Mouse (Mus musculus) kidney, embryonic 16.5 days (tissue): ENCODE results near the gene Pdzd7. TPM values are rescaled to one million over a fixed set of nuclear protein-coding genes. Genes with fewer than 3 reads are reported as not detected.
"Not testable (repeated sequence)": the region's sequence is repeated elsewhere in the genome, so short reads cannot be mapped to it uniquely, and the experiment has no call there.

ENCODE experiments used
- ATAC-seq: fragments of 200-750 bp; cut with Nextera tagmentation; 2 replicates; pipeline ENCODE4 v1.8.0; 2017; ENCODE audit warnings: moderate TSS enrichment; ENCODE audit not compliant: low FRiP score, low TSS enrichment
- H3K27ac ChIP-seq: fragments of 300-500 bp; sonication (generic); 2 replicates; pipeline ENCODE4 v1.5.1; 2014; ENCODE audit warnings: low read length
- H3K27me3 ChIP-seq: fragments of 300-500 bp; sonication (generic); 2 replicates; pipeline ENCODE4 v1.6.1; 2014; ENCODE audit warnings: low read length, control low read depth, mixed read lengths; ENCODE audit not compliant: insufficient read depth
- H3K36me3 ChIP-seq: fragments of 300-500 bp; sonication (generic); 2 replicates; pipeline ENCODE4 v1.6.1; 2014; ENCODE audit warnings: low read length, control low read depth, mixed read lengths; ENCODE audit not compliant: insufficient read depth
- H3K4me1 ChIP-seq: fragments of 300-500 bp; sonication (generic); 2 replicates; pipeline ENCODE4 v1.6.1; 2014; ENCODE audit warnings: low read length, control low read depth, mixed read lengths; ENCODE audit not compliant: insufficient read depth
- H3K4me2 ChIP-seq: fragments of 300-500 bp; sonication (generic); replicated peaks from 2 replicates; pipeline ENCODE4 v1.6.1; 2014; ENCODE audit warnings: low read depth, low read length
- H3K4me3 ChIP-seq: fragments of 300-500 bp; sonication (generic); 2 replicates; pipeline ENCODE4 v1.5.1; 2014; ENCODE audit warnings: mild to moderate bottlenecking, low read length
- H3K9ac ChIP-seq: fragments of 300-500 bp; sonication (generic); replicated peaks from 2 replicates; pipeline ENCODE4 v1.6.1; 2014; ENCODE audit warnings: low read length
- H3K9me3 ChIP-seq: fragments of 300-500 bp; sonication (generic); 2 replicates; pipeline ENCODE4 v1.6.1; 2016; ENCODE audit warnings: low read length, control low read depth
- WGBS: fragments of 180-500 bp; shearing (Covaris S2); extraction: QIAGEN DNeasy Blood & Tissue Kit; methylation state at CpG from one replicate; pipeline ENCODE4 v1.1.7; 2014; 5-methylcytosine and 5-hydroxymethylcytosine counted together
- polyA plus RNA-seq: library from polyadenylated mRNA; unstranded; fragments of >200 nt; fragmentation: Nextera tagmentation; extraction: Ambion mirVana; gene quantifications from 2 replicates; pipeline ENCODE4 v1.2.1, GENCODE M21; 2015

Pdzd7 gene
- polyA plus RNA-seq, 1 experiment from 2014 or later = 0.89 TPM

GRCm38 (mm10) chr19:45047935-45048643 lies 2.6 kb upstream of the Pdzd7 start:
- Histone ChIP-seq H3K9ac (peak overlapping the region; percentile 66), H3K4me1 (peaks cover 37% of the 10 kb centered on the region), H3K27ac (peak overlapping the region; percentile 91), H3K36me3 (peaks cover 10% of the 10 kb centered on the region), H3K4me2 (peak overlapping the region; percentile 78), H3K27me3 (peaks cover 15% of the 10 kb centered on the region; the same call in 1 of the 2 replicates), H3K9me3 (no peaks in the 10 kb centered on the region), H3K4me3 (peak overlapping the region; percentile 54)
- ATAC-seq = peak; percentile 50
- WGBS = 33% methylated on average over 11 of the region's 11 CpGs

DNA sequence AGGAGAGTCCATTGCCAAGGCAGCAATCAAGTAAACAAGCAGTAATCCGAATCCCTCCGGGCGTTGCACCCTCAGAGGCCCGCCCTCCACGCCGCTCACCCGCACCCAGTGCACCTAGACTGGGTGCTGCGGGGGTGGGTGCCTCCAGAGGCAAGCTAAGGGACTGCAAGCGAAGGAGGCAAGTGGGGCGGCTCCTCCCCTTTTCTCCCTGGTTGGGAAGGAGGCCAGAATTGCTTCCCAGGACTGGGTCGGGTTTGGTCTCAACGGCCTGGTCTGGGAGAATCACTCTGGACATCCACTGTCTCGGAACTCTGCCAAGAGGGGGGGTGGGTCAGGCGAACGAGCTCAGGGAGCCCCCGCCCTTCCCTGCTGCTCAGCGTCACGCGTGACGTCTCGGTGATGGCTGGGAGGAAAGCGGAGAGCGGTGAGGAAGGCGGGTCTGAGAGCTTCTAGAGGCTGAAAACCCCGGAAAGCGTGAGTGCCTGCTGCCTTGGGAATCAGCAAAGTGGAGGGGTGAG lies 2.0 kb upstream of the Pdzd7 start, which contains the start of gene Sfxn3:
Gene Sfxn3 (plus strand): TSS at position 87 of the 518 bp plus-strand sequence.
- H3K27ac ChIP-seq = peak within 1 kb of the TSS; percentile 91
- H3K27me3 ChIP-seq = peaks cover 15% of the 10 kb centered on the region; the same call in 1 of the 2 replicates
- no peaks in the 10 kb centered on the region for H3K9me3 ChIP-seq
- peak within 1 kb of the TSS; percentile 78 for H3K4me2 ChIP-seq
- H3K4me3 ChIP-seq = peak within 1 kb of the TSS; percentile 54
- H3K9ac ChIP-seq = peak within 1 kb of the TSS; percentile 66
- peaks cover 7% of the 10 kb centered on the region for H3K36me3 ChIP-seq
- under 1% methylated on average over 26 of the region's 26 CpGs for WGBS
- H3K4me1 ChIP-seq = peaks cover 32% of the 10 kb centered on the region
- peak; percentile 72 for ATAC-seq

DNA sequence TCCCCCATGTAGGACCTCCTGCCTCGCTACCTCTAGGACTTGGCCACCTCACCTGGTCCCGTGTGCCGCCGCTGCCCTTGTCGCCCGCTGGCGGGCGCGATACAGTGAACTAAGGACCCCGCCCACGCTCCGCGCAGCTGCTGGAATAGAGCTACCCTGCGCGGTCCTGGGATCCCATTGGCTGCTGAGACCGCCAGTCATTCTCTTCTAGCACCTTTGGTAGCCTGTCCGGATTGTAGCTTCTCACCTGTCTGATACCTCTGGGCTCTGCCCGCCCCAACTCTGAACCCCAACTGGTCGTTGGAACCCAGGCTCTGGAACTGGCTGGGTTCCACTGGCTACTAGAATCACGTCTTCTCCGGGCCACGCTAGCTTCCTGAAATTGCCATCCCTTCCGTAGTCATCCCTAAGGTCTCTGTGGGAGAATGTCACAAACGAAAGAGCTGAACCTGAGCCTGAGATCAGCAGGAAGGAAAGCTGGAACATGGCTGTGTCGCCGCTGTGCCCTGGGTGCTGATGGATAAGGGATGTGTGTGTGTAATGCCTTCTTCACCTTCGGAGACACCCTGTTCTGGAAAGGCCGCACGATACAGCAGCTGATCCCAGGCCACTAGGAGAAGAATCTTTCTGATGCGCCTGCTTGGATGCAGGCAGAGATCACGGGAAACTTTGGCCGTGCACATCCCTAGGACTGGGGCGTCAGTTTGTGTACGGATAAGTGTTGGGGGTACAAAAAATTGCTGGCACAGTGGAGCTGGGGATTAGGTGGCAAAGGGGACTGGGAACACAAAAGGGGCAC lies 1.2 kb upstream of the Pdzd7 start:
- Histone ChIP-seq H3K4me2 (peak overlapping the region; percentile 78), H3K4me3 (peak overlapping the region; percentile 54), H3K9ac (peak overlapping the region; percentile 66), H3K36me3 (peaks cover 6% of the 10 kb centered on the region; the same call in 1 of the 2 replicates), H3K27ac (peak overlapping the region; percentile 91), H3K27me3 (peaks cover 15% of the 10 kb centered on the region; the same call in 1 of the 2 replicates), H3K9me3 (no peaks in the 10 kb centered on the region), H3K4me1 (peaks cover 32% of the 10 kb centered on the region)
- WGBS = 1% methylated on average over 34 of the region's 34 CpGs
- peak; percentile 58 for ATAC-seq

- Histone ChIP-seq H3K27me3 (peaks cover 23% of the 10 kb centered on the region), H3K9me3 (no peaks in the 10 kb centered on the region), H3K9ac (no peak overlapping the region), H3K4me3 (no peak overlapping the region), H3K4me2 (no peak overlapping the region), H3K27ac (no peak overlapping the region), H3K36me3 (no peaks in the 10 kb centered on the region; the same call in 1 of the 2 replicates), H3K4me1 (peaks cover 32% of the 10 kb centered on the region)
- WGBS = 18% methylated on average over 15 of the region's 15 CpGs
- ATAC-seq = peak; percentile 31; the same call in 1 of the 2 replicates
These were observed 281 bp downstream of the Pdzd7 start for GRCm38 (mm10) chr19:45045236-45045635.

GRCm38 (mm10) chr19:45044389-45044927 lies 1.1 kb downstream of the Pdzd7 start:
- Histone ChIP-seq H3K9me3 (no peaks in the 10 kb centered on the region), H3K36me3 (no peaks in the 10 kb centered on the region), H3K27ac (no peak overlapping the region), H3K4me1 (peaks cover 32% of the 10 kb centered on the region), H3K4me2 (no peak overlapping the region), H3K9ac (no peak overlapping the region), H3K4me3 (no peak overlapping the region), H3K27me3 (peaks cover 27% of the 10 kb centered on the region)
- 46% methylated on average over 11 of the region's 11 CpGs for WGBS
- no peak for ATAC-seq

DNA sequence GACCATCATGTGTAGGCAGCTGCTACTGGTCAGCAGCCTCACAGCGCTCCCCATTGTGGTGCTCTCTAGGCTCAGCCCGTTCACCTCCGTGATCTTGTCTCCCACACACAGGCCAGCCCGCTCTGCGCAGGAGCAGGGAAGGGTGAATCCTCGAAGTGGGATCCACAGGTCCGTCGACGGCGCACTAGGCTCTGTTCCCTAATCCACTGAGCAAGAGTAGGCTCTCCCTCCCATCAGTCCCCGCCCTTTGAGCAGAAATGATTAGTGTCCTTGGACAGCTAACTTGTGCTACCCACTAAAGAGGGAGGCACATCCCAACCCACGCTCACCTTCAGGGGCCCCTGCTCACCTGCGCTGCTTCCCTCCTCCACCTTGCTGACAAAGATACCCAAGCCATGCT lies 5.3 kb downstream of the Pdzd7 start:
- Histone ChIP-seq H3K4me3 (no peak overlapping the region), H3K27me3 (peaks cover 24% of the 10 kb centered on the region), H3K36me3 (no peaks in the 10 kb centered on the region), H3K4me2 (no peak overlapping the region), H3K9me3 (no peaks in the 10 kb centered on the region), H3K4me1 (peaks cover 5% of the 10 kb centered on the region; the same call in 1 of the 2 replicates), H3K9ac (no peak overlapping the region), H3K27ac (no peak overlapping the region)
- 0 out of 2 replicates have a peak, but pooled peaks have one; percentile 27 for ATAC-seq
- WGBS = 44% methylated on average over 13 of the region's 13 CpGs

- not testable (repeated sequence) for H3K36me3 ChIP-seq, H3K4me2 ChIP-seq, H3K27ac ChIP-seq, ATAC-seq, H3K4me1 ChIP-seq, H3K4me3 ChIP-seq, H3K9me3 ChIP-seq, H3K9ac ChIP-seq
- H3K27me3 ChIP-seq = peaks cover 15% of the 10 kb centered on the region; the same call in 1 of the 2 replicates
- 89% methylated on average over 7 of the region's 7 CpGs for WGBS
These were observed 7.3 kb downstream of the Pdzd7 start for GRCm38 (mm10) chr19:45038198-45038597.

GRCm38 (mm10) chr19:45036867-45037266 lies 8.7 kb downstream of the Pdzd7 start:
- ATAC-seq = no peak
- 23% methylated on average over 16 of the region's 16 CpGs for WGBS

DNA sequence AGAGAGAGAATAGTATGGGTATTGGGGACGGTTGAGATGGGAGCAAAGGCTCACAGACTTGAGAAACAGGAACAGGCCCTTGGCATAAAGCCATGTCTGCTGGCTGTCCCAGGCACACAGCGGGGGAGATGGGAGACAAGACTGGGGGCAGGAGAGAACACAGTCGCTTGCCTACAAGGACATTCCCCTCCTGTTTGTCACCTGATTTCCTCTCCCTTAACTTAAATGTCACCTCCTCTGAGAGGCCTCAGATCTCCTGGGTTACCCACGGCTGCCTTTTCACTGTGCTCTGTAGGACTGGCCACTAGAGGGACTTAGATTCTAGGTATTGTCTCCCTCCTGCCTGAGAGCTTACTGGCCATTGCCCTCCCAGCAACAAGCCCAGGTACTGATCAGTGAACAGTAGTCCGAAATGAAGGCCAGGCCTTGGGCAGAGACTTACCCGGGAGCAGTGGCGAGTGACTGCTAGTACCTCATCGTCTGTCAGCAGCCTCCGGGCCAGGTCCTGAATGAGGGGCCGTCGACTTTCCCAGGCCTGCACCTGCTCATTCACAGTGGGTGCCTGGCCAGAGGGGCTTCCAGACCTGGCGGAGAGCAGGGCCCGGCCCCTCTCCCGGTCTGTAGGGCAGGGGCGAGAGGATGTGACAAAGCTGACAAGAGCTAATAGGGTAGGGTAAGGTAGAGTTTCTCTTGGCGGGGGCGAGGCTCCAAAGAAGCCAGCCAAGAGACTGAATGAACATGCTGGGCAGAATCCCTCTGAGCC lies 12.8 kb downstream of the Pdzd7 start:
- Histone ChIP-seq H3K4me2 (no peak overlapping the region), H3K4me1 (peaks cover 24% of the 10 kb centered on the region), H3K4me3 (no peak overlapping the region), H3K9ac (peak overlapping the region; percentile 31), H3K9me3 (no peaks in the 10 kb centered on the region), H3K27ac (no peak overlapping the region), H3K36me3 (peaks cover 10% of the 10 kb centered on the region; the same call in 1 of the 2 replicates), H3K27me3 (no peaks in the 10 kb centered on the region)
- 56% methylated on average over 17 of the region's 17 CpGs for WGBS
- ATAC-seq = no peak

More at GRCm38 (mm10) chr19:45036867-45037266, 8.7 kb downstream of the Pdzd7 start:
- H3K36me3 ChIP-seq = no peaks in the 10 kb centered on the region
- H3K27ac ChIP-seq = no peak overlapping the region
- H3K9me3 ChIP-seq = no peaks in the 10 kb centered on the region
- peaks cover 15% of the 10 kb centered on the region; the same call in 1 of the 2 replicates for H3K27me3 ChIP-seq
- H3K4me2 ChIP-seq = no peak overlapping the region
- H3K4me3 ChIP-seq = no peak overlapping the region
- H3K4me1 ChIP-seq = peaks cover 5% of the 10 kb centered on the region; the same call in 1 of the 2 replicates
- H3K9ac ChIP-seq = no peak overlapping the region
